Mouse (Mus musculus): ENCODE measurements around the gene Thsd4.

- TF ChIP-seq POLR2A (IDR thresholded peaks at IDR 0.05; ENCODE audit: insufficient read depth, low read length): no peak
- TF ChIP-seq CTCF (IDR thresholded peaks at IDR 0.05; ENCODE audit: low read depth, low read length): no peak
- TF ChIP-seq EP300 (IDR thresholded peaks at IDR 0.05; ENCODE audit: insufficient read depth, low read depth, low read length): no peak
Observed at GRCm38 (mm10) chr9:60147401-60147800, 374.4 kb downstream of the Thsd4 start.
